Mouse (Mus musculus): ENCODE data around the gene Cdk4. TPM values are rescaled to one million over a fixed set of nuclear protein-coding genes. Genes with fewer than 3 reads are reported as not detected.
A peak's percentile ranks its signal among the peaks of the same experiment; 100 is the strongest.

Cdk4 gene
- total RNA-seq, 2 experiments from 2014 or later, result 74.4 to 75.2 TPM

GRCm38 (mm10) chr10:127078677-127079575 lies 15.6 kb downstream of the Cdk4 start:
- intact Hi-C loops (cut with DNase I), result no loop called here
- DNase-seq (ENCODE audit: extremely low spot score in 1 of 2, low spot score in 2 of 2), result peak; percentile 73 to 82
- TF ChIP-seq CTCF (IDR thresholded peaks at IDR 0.05), result no peak
- H3K27ac ChIP-seq, result peak overlapping the region; percentile 96
- H3K4me3 ChIP-seq, result peak overlapping the region; percentile 85

GRCm38 (mm10) chr10:127079665-127080391 lies 16.5 kb downstream of the Cdk4 start:
- peak; percentile 43 for TF ChIP-seq CTCF (IDR thresholded peaks at IDR 0.05)
- H3K4me3 ChIP-seq, result peak overlapping the region; percentile 85
- intact Hi-C loops (cut with DNase I), result no loop called here
- H3K27ac ChIP-seq, result peak overlapping the region; percentile 96
- peak in 1 of 2 experiments; percentile 59 for DNase-seq (ENCODE audit: extremely low spot score in 1 of 2, low spot score in 2 of 2)

- Histone ChIP-seq H3K4me3 (peak overlapping the region; percentile 85), H3K27ac (peak overlapping the region; percentile 96)
- intact Hi-C loops (cut with DNase I), result no loop called here
- peak in 1 of 2 experiments; percentile 68 for DNase-seq (ENCODE audit: extremely low spot score in 1 of 2, low spot score in 2 of 2)
- TF ChIP-seq CTCF (IDR thresholded peaks at IDR 0.05), result no peak; the same call in 1 of the 2 replicates
Observed at GRCm38 (mm10) chr10:127080901-127081780, 17.8 kb downstream of the Cdk4 start.

- no peak for TF ChIP-seq CTCF (IDR thresholded peaks at IDR 0.05)
- peak overlapping the region; percentile 85 for H3K4me3 ChIP-seq
- DNase-seq (ENCODE audit: extremely low spot score in 1 of 2, low spot score in 2 of 2), result no peak
- H3K27ac ChIP-seq, result peak overlapping the region; percentile 96
- intact Hi-C loops (cut with DNase I), result no loop called here
Observed at GRCm38 (mm10) chr10:127081996-127082620, 18.8 kb downstream of the Cdk4 start.

GRCm38 (mm10) chr10:127083292-127083914 lies 20.1 kb downstream of the Cdk4 start:
- no peak; the same call in 1 of the 2 replicates for TF ChIP-seq CTCF (IDR thresholded peaks at IDR 0.05)
- Histone ChIP-seq H3K4me3 (no peak overlapping the region), H3K27ac (peak overlapping the region; percentile 17; the same call in 1 of the 2 replicates)
- DNase-seq (ENCODE audit: extremely low spot score in 1 of 2, low spot score in 2 of 2), result no peak
- intact Hi-C loops (cut with DNase I), result no loop called here

GRCm38 (mm10) chr10:127083915-127084306 lies 20.6 kb downstream of the Cdk4 start:
- no peak for DNase-seq (ENCODE audit: extremely low spot score in 1 of 2, low spot score in 2 of 2)
- intact Hi-C loops (cut with DNase I), result no loop called here
- no peak; the same call in 1 of the 2 replicates for TF ChIP-seq CTCF (IDR thresholded peaks at IDR 0.05)
- H3K27ac ChIP-seq, result no peak overlapping the region; the same call in 1 of the 2 replicates
- no peak overlapping the region for H3K4me3 ChIP-seq

- H3K27ac ChIP-seq, result no peak overlapping the region
- intact Hi-C loops (cut with DNase I), result no loop called here
- H3K4me3 ChIP-seq, result no peak overlapping the region
- no peak for TF ChIP-seq CTCF (IDR thresholded peaks at IDR 0.05)
- DNase-seq (ENCODE audit: extremely low spot score in 1 of 2, low spot score in 2 of 2), result no peak
Observed at GRCm38 (mm10) chr10:127085052-127085451, 21.7 kb downstream of the Cdk4 start.

- H3K4me3 ChIP-seq, result no peak overlapping the region
- intact Hi-C loops (cut with DNase I), result no loop called here
- peak; percentile 30 for TF ChIP-seq CTCF (IDR thresholded peaks at IDR 0.05)
- H3K27ac ChIP-seq, result no peak overlapping the region
- no peak for DNase-seq (ENCODE audit: extremely low spot score in 1 of 2, low spot score in 2 of 2)
Observed at GRCm38 (mm10) chr10:127085633-127086032, 22.3 kb downstream of the Cdk4 start.

GRCm38 (mm10) chr10:127090560-127091411 lies 27.5 kb downstream of the Cdk4 start:
- intact Hi-C loops (cut with DNase I), result no loop called here

More at GRCm38 (mm10) chr10:127090560-127091411, 27.5 kb downstream of the Cdk4 start:
- H3K27ac ChIP-seq, result peak overlapping the region; percentile 60
- no peak for TF ChIP-seq CTCF (IDR thresholded peaks at IDR 0.05)
- H3K4me3 ChIP-seq, result peak overlapping the region; percentile 13; the same call in 1 of the 2 replicates
- DNase-seq (ENCODE audit: extremely low spot score in 1 of 2, low spot score in 2 of 2), result peak; percentile 52 to 61

All from left cerebral cortex, adult 2 months (tissue).